Mouse (Mus musculus): ENCODE measurements around the gene Crisp3. TPM values are rescaled to one million over a fixed set of nuclear protein-coding genes. Genes with fewer than 3 reads are reported as not detected.
"Not testable (repeated sequence)": the region's sequence is repeated elsewhere in the genome, so short reads cannot be mapped to it uniquely, and the experiment has no call there.

Gene Crisp3
- polyA plus RNA-seq (2012; ENCODE audit: insufficient read depth, low replicate concordance), result not detected in 2 replicates

DNA sequence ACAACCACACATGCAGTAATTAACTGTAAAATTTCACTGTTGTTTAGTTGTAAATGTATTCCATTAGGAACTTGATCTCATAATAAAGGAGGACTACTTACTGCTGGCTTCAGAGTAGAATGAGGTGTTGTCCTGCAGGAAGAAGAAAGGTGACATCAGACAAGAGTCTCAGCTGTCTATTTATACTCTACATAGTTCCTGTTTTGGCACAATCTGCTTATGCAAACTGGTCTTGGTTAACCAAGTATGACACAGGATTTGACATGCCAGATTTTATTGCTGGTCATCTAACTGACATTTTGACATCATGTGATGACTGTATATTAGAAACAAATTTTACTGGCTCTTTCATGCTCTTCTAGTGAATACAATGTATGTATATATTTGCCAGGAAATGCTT is at the start of gene Crisp3:
Gene Crisp3 (minus strand): TSS at position 154 of the 400 bp plus-strand sequence.
- Histone ChIP-seq H3K4me1 (peaks cover 7% of the 10 kb centered on the region; the same call in 1 of the 2 replicates), H3K36me3 (replicated peaks; ENCODE audit: low read length) (no peaks in the 10 kb centered on the region), H3K27me3 (replicated peaks) (no peaks in the 10 kb centered on the region), H3K4me3 (replicated peaks) (no peak within 1 kb of the TSS), H3K9me3 (no peaks in the 10 kb centered on the region)
- TF ChIP-seq FLI1 (IDR thresholded peaks at IDR 0.05; ENCODE audit: low read length) (no peak), GATA1 (IDR thresholded peaks at IDR 0.05; ENCODE audit: borderline replicate concordance, low read length) (no peak)

DNA sequence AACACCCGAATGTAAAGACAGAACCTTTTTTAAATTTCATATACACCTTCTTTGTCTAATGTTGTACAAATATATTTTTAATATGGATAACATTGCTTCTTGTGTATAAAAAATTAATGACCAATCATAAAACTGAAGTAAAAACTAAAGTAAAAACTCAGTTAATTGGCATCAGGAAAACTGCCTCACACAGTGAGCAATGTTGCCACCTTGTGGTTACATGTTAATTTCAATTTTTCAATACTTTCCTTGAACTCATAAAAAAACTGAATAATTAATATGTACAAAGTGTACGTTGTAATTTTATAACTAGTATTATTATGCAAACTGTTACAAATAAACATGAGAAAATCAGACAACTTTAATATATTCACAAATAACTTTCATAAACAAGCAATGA is 43.3 kb upstream of the Crisp3 start:
- H3K9me3 ChIP-seq, result no peaks in the 10 kb centered on the region
- no peaks in the 10 kb centered on the region for H3K4me1 ChIP-seq
- no peak overlapping the region for H3K4me3 ChIP-seq (replicated peaks)
- no peaks in the 10 kb centered on the region for H3K27me3 ChIP-seq (replicated peaks)
- no peaks in the 10 kb centered on the region for H3K36me3 ChIP-seq (replicated peaks; ENCODE audit: low read length)
- TF ChIP-seq GATA1 (IDR thresholded peaks at IDR 0.05; ENCODE audit: borderline replicate concordance, low read length), result no peak
- no peak for TF ChIP-seq FLI1 (IDR thresholded peaks at IDR 0.05; ENCODE audit: low read length)

DNA sequence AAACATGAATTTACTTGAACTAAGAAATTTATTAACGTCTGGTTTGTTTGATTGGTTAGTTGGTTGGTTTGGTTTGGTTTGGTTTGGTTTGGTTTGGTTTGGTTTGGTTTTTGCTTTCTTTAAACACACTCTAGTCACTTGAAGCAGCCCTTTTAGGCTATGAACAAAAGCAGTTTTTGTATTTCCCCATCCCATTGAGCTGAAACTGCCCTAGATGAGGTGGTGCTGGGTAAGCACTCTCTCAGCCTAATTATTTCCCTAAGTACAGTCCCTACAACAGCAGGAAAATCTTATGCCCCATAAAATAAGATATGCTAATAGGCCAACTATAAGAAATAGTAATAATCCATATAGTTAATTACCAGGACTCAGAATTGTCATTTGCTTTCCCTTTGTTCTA is 33.4 kb upstream of the Crisp3 start:
- no peak for TF ChIP-seq GATA1 (IDR thresholded peaks at IDR 0.05; ENCODE audit: borderline replicate concordance, low read length)
- no peak for TF ChIP-seq FLI1 (IDR thresholded peaks at IDR 0.05; ENCODE audit: low read length)
- Histone ChIP-seq H3K4me1 (peaks cover 12% of the 10 kb centered on the region; the same call in 1 of the 2 replicates), H3K36me3 (replicated peaks; ENCODE audit: low read length) (no peaks in the 10 kb centered on the region), H3K27me3 (replicated peaks) (no peaks in the 10 kb centered on the region), H3K9me3 (no peaks in the 10 kb centered on the region), H3K4me3 (replicated peaks) (no peak overlapping the region)

DNA sequence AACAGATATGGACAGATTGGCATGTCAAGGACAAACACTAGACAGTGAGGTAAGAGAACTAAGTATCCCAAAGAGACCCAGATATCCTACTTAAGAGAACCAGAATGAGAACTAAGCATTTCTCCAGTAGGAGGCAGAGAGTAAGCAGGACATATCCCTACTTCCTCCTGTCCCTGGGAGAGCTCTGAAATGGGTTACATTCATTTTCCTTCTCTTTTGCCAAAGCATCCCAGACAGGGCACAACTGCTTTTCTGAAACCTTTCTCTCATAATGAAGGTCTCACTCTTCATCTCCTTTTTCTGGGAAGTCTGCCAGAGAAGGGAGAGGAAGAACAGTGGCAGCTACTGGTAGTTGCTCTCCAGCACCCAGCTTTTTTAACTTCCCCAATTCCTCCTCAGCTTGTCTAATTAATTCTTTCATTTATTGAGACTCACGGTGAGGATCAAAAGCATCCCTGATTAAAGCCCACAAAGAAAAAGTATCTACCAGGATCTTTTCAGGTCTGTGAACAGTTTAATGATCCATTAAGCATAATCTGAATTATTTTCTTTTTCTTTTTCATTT is 32.9 kb upstream of the Crisp3 start:
- Histone ChIP-seq H3K4me1 (peaks cover 12% of the 10 kb centered on the region; the same call in 1 of the 2 replicates), H3K4me3 (replicated peaks) (no peak overlapping the region), H3K36me3 (replicated peaks; ENCODE audit: low read length) (no peaks in the 10 kb centered on the region), H3K9me3 (no peaks in the 10 kb centered on the region), H3K27me3 (replicated peaks) (no peaks in the 10 kb centered on the region)
- TF ChIP-seq GATA1 (IDR thresholded peaks at IDR 0.05; ENCODE audit: borderline replicate concordance, low read length), result no peak
- TF ChIP-seq FLI1 (IDR thresholded peaks at IDR 0.05; ENCODE audit: low read length), result no peak

DNA sequence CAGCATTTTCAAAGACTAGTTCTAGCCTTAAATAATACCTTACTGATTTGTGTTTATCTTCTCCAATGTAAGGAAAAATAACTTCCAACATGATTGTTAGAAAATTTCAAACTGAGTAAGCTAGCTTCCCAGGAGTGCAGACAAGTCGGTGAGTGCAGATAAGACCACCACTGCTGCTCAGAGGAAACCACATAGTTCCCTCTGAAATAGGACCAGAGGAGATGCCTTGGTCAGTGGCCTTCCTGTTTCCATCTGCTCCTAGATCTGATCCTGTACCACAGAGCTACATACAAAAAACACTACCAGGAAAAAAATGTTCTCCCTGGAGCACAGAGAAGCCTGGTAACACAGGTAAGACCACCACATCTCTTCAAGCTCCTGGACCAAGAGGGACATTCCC is 10.4 kb upstream of the Crisp3 start:
- H3K9me3 ChIP-seq, result no peaks in the 10 kb centered on the region
- no peaks in the 10 kb centered on the region for H3K27me3 ChIP-seq (replicated peaks)
- TF ChIP-seq GATA1 (IDR thresholded peaks at IDR 0.05; ENCODE audit: borderline replicate concordance, low read length) (no peak; the same call in 2 of the 3 replicates), FLI1 (IDR thresholded peaks at IDR 0.05; ENCODE audit: low read length) (no peak)
- H3K4me1 ChIP-seq, result peaks cover 15% of the 10 kb centered on the region
- H3K36me3 ChIP-seq (replicated peaks; ENCODE audit: low read length), result no peaks in the 10 kb centered on the region
- H3K4me3 ChIP-seq (replicated peaks), result no peak overlapping the region

DNA sequence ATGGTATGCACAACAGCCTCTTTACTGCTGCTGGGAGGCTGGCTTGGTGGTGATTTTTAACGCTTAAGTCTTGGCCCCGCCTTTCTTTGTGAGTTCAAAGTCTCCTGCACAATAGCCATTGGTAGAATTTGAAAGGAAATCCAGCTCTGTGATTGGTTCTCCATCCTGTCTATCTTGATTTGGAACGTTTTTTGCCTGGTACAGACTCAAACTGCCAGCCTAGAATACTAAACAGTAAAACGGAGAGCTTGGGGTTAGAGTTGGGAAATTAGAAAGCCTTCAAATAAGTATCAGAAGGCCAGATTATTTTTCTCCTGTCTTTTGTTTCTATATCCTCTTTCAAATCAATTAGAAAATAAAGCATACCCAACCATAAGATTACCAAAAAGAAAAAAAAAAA is 33.5 kb downstream of the Crisp3 start, which contains the start of gene Pgk2:
Gene Pgk2 (minus strand): TSS at position 101 of the 400 bp plus-strand sequence.
- no peak for TF ChIP-seq GATA1 (IDR thresholded peaks at IDR 0.05; ENCODE audit: borderline replicate concordance, low read length)
- no peak for TF ChIP-seq FLI1 (IDR thresholded peaks at IDR 0.05; ENCODE audit: low read length)
- Histone ChIP-seq H3K4me1 (no peaks in the 10 kb centered on the region; the same call in 1 of the 2 replicates), H3K9me3 (no peaks in the 10 kb centered on the region), H3K27me3 (replicated peaks) (no peaks in the 10 kb centered on the region), H3K4me3 (replicated peaks) (no peak within 1 kb of the TSS), H3K36me3 (replicated peaks; ENCODE audit: low read length) (no peaks in the 10 kb centered on the region)

DNA sequence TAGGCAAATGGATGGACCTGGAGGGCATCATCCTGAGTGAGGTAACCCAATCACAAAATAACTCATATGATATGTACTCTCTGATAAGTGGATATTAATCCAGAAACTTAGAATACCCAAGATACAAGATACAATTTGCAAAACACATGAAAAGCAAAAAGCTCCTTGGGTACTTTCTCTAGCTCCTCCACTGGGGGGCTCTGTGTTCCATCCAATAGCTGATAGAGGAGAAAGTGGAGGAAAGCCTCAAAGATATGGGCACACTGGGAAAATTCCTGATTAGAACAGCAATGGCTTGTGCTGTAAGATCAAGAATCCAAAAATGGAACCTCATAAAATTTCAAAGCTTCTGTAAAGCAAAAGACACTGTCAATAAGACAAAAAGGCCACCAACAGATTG is 40.3 kb downstream of the Crisp3 start:
- not testable (repeated sequence) for H3K9me3 ChIP-seq; H3K27me3 ChIP-seq (replicated peaks); H3K4me1 ChIP-seq; H3K4me3 ChIP-seq (replicated peaks); H3K36me3 ChIP-seq (replicated peaks; ENCODE audit: low read length)

DNA sequence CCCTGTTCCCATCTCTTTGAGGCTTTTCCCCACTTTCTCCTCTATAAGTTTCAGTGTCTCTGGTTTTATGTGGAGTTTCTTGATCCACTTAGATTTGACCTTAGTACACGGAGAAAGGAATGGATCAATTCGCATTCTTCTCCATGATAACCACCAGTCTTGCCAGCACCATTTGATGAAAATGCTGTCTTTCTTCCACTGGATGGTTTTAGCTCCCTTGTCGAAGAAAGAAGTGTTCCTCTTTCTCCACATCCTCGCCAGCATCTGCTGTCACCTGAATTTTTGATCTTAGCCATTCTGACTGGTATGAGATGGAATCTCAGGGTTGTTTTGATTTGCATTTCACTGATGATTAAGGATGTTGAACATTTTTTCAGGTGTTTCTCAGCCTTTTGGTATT is 51.9 kb downstream of the Crisp3 start:
- not testable (repeated sequence) for H3K4me3 ChIP-seq (replicated peaks); H3K27me3 ChIP-seq (replicated peaks); H3K4me1 ChIP-seq; H3K9me3 ChIP-seq; H3K36me3 ChIP-seq (replicated peaks; ENCODE audit: low read length)

Other genes with a start within 250 kb of the Crisp3 start
- gene AC192777.2, start 146.8 kb downstream of the Crisp3 start, polyA plus RNA-seq (2012; ENCODE audit: insufficient read depth, low replicate concordance), result not detected in 2 replicates
- not detected in 2 replicates for gene Pgk2, start 33.6 kb downstream of the Crisp3 start, polyA plus RNA-seq (2012; ENCODE audit: insufficient read depth, low replicate concordance)
- gene Crisp1, start 76.9 kb upstream of the Crisp3 start, polyA plus RNA-seq (2012; ENCODE audit: insufficient read depth, low replicate concordance), result not detected in 2 replicates

Data from megakaryocyte, embryonic 14.5 days (primary cell).